Mouse (Mus musculus): ENCODE results near the gene Ncoa5. TPM values are rescaled to one million over a fixed set of nuclear protein-coding genes. Genes with fewer than 3 reads are reported as not detected.

Gene Ncoa5
- polyA plus RNA-seq, 1 experiment, result 30.8 TPM

GRCm38 (mm10) chr2:164969348-164969781 is 65.3 kb downstream of the Ncoa5 start:
- Histone ChIP-seq H3K36me3 (ENCODE audit: control insufficient read depth, insufficient read depth, low read length, poor library complexity, severe bottlenecking) (no peaks in the 10 kb centered on the region), H3K4me1 (ENCODE audit: control insufficient read depth, insufficient read depth, low read length) (no peaks in the 10 kb centered on the region), H3K27ac (ENCODE audit: insufficient read depth, low read length) (no peak overlapping the region), H3K4me3 (ENCODE audit: low read depth, low read length) (no peak overlapping the region), H3K9me3 (replicated peaks; ENCODE audit: control insufficient read depth, insufficient read depth, low read length, poor library complexity, severe bottlenecking) (no peaks in the 10 kb centered on the region), H3K27me3 (ENCODE audit: control insufficient read depth, insufficient read depth, low read length, poor library complexity, severe bottlenecking) (peaks cover 25% of the 10 kb centered on the region), H3K9ac (ENCODE audit: low read depth, poor library complexity, severe bottlenecking) (no peak overlapping the region)
- TF ChIP-seq CTCF (IDR thresholded peaks at IDR 0.05; ENCODE audit: low read depth, low read length) (no peak), EP300 (IDR thresholded peaks at IDR 0.05; ENCODE audit: insufficient read depth, low read depth, low read length) (no peak), POLR2A (IDR thresholded peaks at IDR 0.05; ENCODE audit: insufficient read depth, low read length) (no peak)

- no peaks in the 10 kb centered on the region for H3K4me1 ChIP-seq (ENCODE audit: control insufficient read depth, insufficient read depth, low read length)
Measured at GRCm38 (mm10) chr2:164968451-164968851, 66.2 kb downstream of the Ncoa5 start.

GRCm38 (mm10) chr2:164967761-164968440 is 66.8 kb downstream of the Ncoa5 start:
- TF ChIP-seq EP300 (IDR thresholded peaks at IDR 0.05; ENCODE audit: insufficient read depth, low read depth, low read length), result no peak
- no peak for TF ChIP-seq POLR2A (IDR thresholded peaks at IDR 0.05; ENCODE audit: insufficient read depth, low read length)
- no peak for TF ChIP-seq CTCF (IDR thresholded peaks at IDR 0.05; ENCODE audit: low read depth, low read length)
- Histone ChIP-seq H3K4me3 (ENCODE audit: low read depth, low read length) (peak overlapping the region; percentile 37), H3K4me1 (ENCODE audit: control insufficient read depth, insufficient read depth, low read length) (no peaks in the 10 kb centered on the region), H3K27me3 (ENCODE audit: control insufficient read depth, insufficient read depth, low read length, poor library complexity, severe bottlenecking) (peaks cover 25% of the 10 kb centered on the region), H3K9ac (ENCODE audit: low read depth, poor library complexity, severe bottlenecking) (0 out of 2 replicates have a peak overlapping the region, but pooled peaks have one; percentile 4), H3K36me3 (ENCODE audit: control insufficient read depth, insufficient read depth, low read length, poor library complexity, severe bottlenecking) (no peaks in the 10 kb centered on the region), H3K27ac (ENCODE audit: insufficient read depth, low read length) (no peak overlapping the region), H3K9me3 (replicated peaks; ENCODE audit: control insufficient read depth, insufficient read depth, low read length, poor library complexity, severe bottlenecking) (no peaks in the 10 kb centered on the region)

More at GRCm38 (mm10) chr2:164968451-164968851, 66.2 kb downstream of the Ncoa5 start:
- H3K9me3 ChIP-seq (replicated peaks; ENCODE audit: control insufficient read depth, insufficient read depth, low read length, poor library complexity, severe bottlenecking), result no peaks in the 10 kb centered on the region
- H3K4me3 ChIP-seq (ENCODE audit: low read depth, low read length), result peak overlapping the region; percentile 37
- H3K36me3 ChIP-seq (ENCODE audit: control insufficient read depth, insufficient read depth, low read length, poor library complexity, severe bottlenecking), result no peaks in the 10 kb centered on the region
- 0 out of 2 replicates have a peak overlapping the region, but pooled peaks have one; percentile 4 for H3K9ac ChIP-seq (ENCODE audit: low read depth, poor library complexity, severe bottlenecking)
- H3K27me3 ChIP-seq (ENCODE audit: control insufficient read depth, insufficient read depth, low read length, poor library complexity, severe bottlenecking), result peaks cover 25% of the 10 kb centered on the region
- H3K27ac ChIP-seq (ENCODE audit: insufficient read depth, low read length), result no peak overlapping the region
- TF ChIP-seq EP300 (IDR thresholded peaks at IDR 0.05; ENCODE audit: insufficient read depth, low read depth, low read length) (peak; percentile 68; the same call in 1 of the 2 replicates), POLR2A (IDR thresholded peaks at IDR 0.05; ENCODE audit: insufficient read depth, low read length) (no peak)

- peaks cover 25% of the 10 kb centered on the region for H3K27me3 ChIP-seq (ENCODE audit: control insufficient read depth, insufficient read depth, low read length, poor library complexity, severe bottlenecking)
- H3K27ac ChIP-seq (ENCODE audit: insufficient read depth, low read length), result no peak overlapping the region
- H3K9ac ChIP-seq (ENCODE audit: low read depth, poor library complexity, severe bottlenecking), result no peak overlapping the region
- H3K4me1 ChIP-seq (ENCODE audit: control insufficient read depth, insufficient read depth, low read length), result no peaks in the 10 kb centered on the region
- no peaks in the 10 kb centered on the region for H3K36me3 ChIP-seq (ENCODE audit: control insufficient read depth, insufficient read depth, low read length, poor library complexity, severe bottlenecking)
- H3K4me3 ChIP-seq (ENCODE audit: low read depth, low read length), result no peak overlapping the region
- TF ChIP-seq EP300 (IDR thresholded peaks at IDR 0.05; ENCODE audit: insufficient read depth, low read depth, low read length) (no peak), POLR2A (IDR thresholded peaks at IDR 0.05; ENCODE audit: insufficient read depth, low read length) (no peak), CTCF (IDR thresholded peaks at IDR 0.05; ENCODE audit: low read depth, low read length) (peak; percentile 9)
- no peaks in the 10 kb centered on the region for H3K9me3 ChIP-seq (replicated peaks; ENCODE audit: control insufficient read depth, insufficient read depth, low read length, poor library complexity, severe bottlenecking)
Measured at GRCm38 (mm10) chr2:164967193-164967592, 67.5 kb downstream of the Ncoa5 start.

GRCm38 (mm10) chr2:164966381-164966780 is 68.3 kb downstream of the Ncoa5 start:
- TF ChIP-seq CTCF (IDR thresholded peaks at IDR 0.05; ENCODE audit: low read depth, low read length) (no peak), EP300 (IDR thresholded peaks at IDR 0.05; ENCODE audit: insufficient read depth, low read depth, low read length) (no peak), POLR2A (IDR thresholded peaks at IDR 0.05; ENCODE audit: insufficient read depth, low read length) (no peak)
- Histone ChIP-seq H3K9me3 (replicated peaks; ENCODE audit: control insufficient read depth, insufficient read depth, low read length, poor library complexity, severe bottlenecking) (no peaks in the 10 kb centered on the region), H3K9ac (ENCODE audit: low read depth, poor library complexity, severe bottlenecking) (no peak overlapping the region), H3K27me3 (ENCODE audit: control insufficient read depth, insufficient read depth, low read length, poor library complexity, severe bottlenecking) (peaks cover 25% of the 10 kb centered on the region), H3K4me3 (ENCODE audit: low read depth, low read length) (no peak overlapping the region), H3K36me3 (ENCODE audit: control insufficient read depth, insufficient read depth, low read length, poor library complexity, severe bottlenecking) (no peaks in the 10 kb centered on the region), H3K27ac (ENCODE audit: insufficient read depth, low read length) (no peak overlapping the region), H3K4me1 (ENCODE audit: control insufficient read depth, insufficient read depth, low read length) (no peaks in the 10 kb centered on the region)

- H3K27ac ChIP-seq (ENCODE audit: insufficient read depth, low read length), result no peak overlapping the region
- H3K36me3 ChIP-seq (ENCODE audit: control insufficient read depth, insufficient read depth, low read length, poor library complexity, severe bottlenecking), result no peaks in the 10 kb centered on the region
- no peaks in the 10 kb centered on the region for H3K4me1 ChIP-seq (ENCODE audit: control insufficient read depth, insufficient read depth, low read length)
- H3K9me3 ChIP-seq (replicated peaks; ENCODE audit: control insufficient read depth, insufficient read depth, low read length, poor library complexity, severe bottlenecking), result no peaks in the 10 kb centered on the region
- no peak overlapping the region for H3K4me3 ChIP-seq (ENCODE audit: low read depth, low read length)
- peaks cover 23% of the 10 kb centered on the region for H3K27me3 ChIP-seq (ENCODE audit: control insufficient read depth, insufficient read depth, low read length, poor library complexity, severe bottlenecking)
- no peak overlapping the region for H3K9ac ChIP-seq (ENCODE audit: low read depth, poor library complexity, severe bottlenecking)
- TF ChIP-seq CTCF (IDR thresholded peaks at IDR 0.05; ENCODE audit: low read depth, low read length) (no peak), EP300 (IDR thresholded peaks at IDR 0.05; ENCODE audit: insufficient read depth, low read depth, low read length) (no peak), POLR2A (IDR thresholded peaks at IDR 0.05; ENCODE audit: insufficient read depth, low read length) (no peak)
Measured at GRCm38 (mm10) chr2:164964981-164965380, 69.7 kb downstream of the Ncoa5 start.
